Mouse (Mus musculus): ENCODE measurements at regions not wholly inside any gene's neighbourhood (a gene's known extent, or its start where the extent isn't known, plus 50 kb on each side); places are given as distances from the start of the nearest gene placed in this dataset.

GRCm38 (mm10) chr14:54113216-54113615, 140.7 kb downstream of the Dad1 start:
- H3K9me3 ChIP-seq (replicated peaks), result no peaks in the 10 kb centered on the region
- H3K9ac ChIP-seq, result no peak overlapping the region
- no peak for ATAC-seq (ENCODE audit: insufficient number of reproducible peaks, low FRiP score, low TSS enrichment, low read depth)
- H3K36me3 ChIP-seq, result no peaks in the 10 kb centered on the region
- H3K27me3 ChIP-seq, result no peaks in the 10 kb centered on the region
- H3K4me2 ChIP-seq (replicated peaks), result no peak overlapping the region
- no peak overlapping the region for H3K4me3 ChIP-seq (replicated peaks)
- 72% methylated on average over 2 of the region's 2 CpGs for WGBS
- peaks cover 13% of the 10 kb centered on the region for H3K4me1 ChIP-seq
- no peak overlapping the region for H3K27ac ChIP-seq (replicated peaks)

DNA sequence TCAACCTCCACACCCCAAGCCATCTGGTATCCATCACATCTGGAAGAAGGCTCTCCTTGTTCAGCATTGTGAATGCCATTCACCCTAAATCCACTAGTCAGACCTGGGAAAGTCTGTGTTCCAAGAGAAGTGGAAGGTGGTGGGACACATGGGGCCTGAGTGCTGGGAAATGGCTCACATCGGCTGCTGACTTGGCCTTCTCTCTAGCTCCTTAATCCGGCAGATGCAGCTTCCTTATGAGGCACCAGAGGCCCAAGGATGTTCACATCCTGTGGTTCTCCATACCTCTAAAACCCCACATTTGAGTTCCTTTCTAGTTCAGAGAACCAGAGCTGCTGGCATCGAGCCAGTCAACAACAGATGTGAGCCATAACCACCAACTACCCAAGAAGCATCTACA, 142.9 kb downstream of the Dad1 start:
- ATAC-seq (ENCODE audit: insufficient number of reproducible peaks, low FRiP score, low TSS enrichment, low read depth), result no peak; the same call in 1 of the 2 replicates
- no peaks in the 10 kb centered on the region for H3K36me3 ChIP-seq
- no peaks in the 10 kb centered on the region for H3K27me3 ChIP-seq
- H3K4me1 ChIP-seq, result peaks cover 15% of the 10 kb centered on the region
- no peak overlapping the region for H3K4me3 ChIP-seq (replicated peaks)
- H3K9ac ChIP-seq, result no peak overlapping the region
- no peaks in the 10 kb centered on the region for H3K9me3 ChIP-seq (replicated peaks)
- WGBS, result 27% methylated on average over 3 of the region's 3 CpGs
- no peak overlapping the region for H3K27ac ChIP-seq (replicated peaks)
- no peak overlapping the region for H3K4me2 ChIP-seq (replicated peaks)

- no peaks in the 10 kb centered on the region for H3K9me3 ChIP-seq (replicated peaks)
- no peak overlapping the region for H3K27ac ChIP-seq (replicated peaks)
- H3K4me1 ChIP-seq, result peaks cover 15% of the 10 kb centered on the region
- 89% methylated on average over 1 of the region's 1 CpGs for WGBS
- no peak for ATAC-seq (ENCODE audit: insufficient number of reproducible peaks, low FRiP score, low TSS enrichment, low read depth)
- H3K9ac ChIP-seq, result no peak overlapping the region
- H3K4me2 ChIP-seq (replicated peaks), result no peak overlapping the region
- H3K36me3 ChIP-seq, result no peaks in the 10 kb centered on the region
- H3K4me3 ChIP-seq (replicated peaks), result no peak overlapping the region
- no peaks in the 10 kb centered on the region for H3K27me3 ChIP-seq
Measured at GRCm38 (mm10) chr14:54109129-54109528, 144.8 kb downstream of the Dad1 start.

GRCm38 (mm10) chr14:54108311-54109074, 145.4 kb downstream of the Dad1 start:
- no peak overlapping the region for H3K4me2 ChIP-seq (replicated peaks)
- H3K27ac ChIP-seq (replicated peaks), result no peak overlapping the region
- 0 out of 2 replicates have a peak, but pooled peaks have one; percentile 65 for ATAC-seq (ENCODE audit: insufficient number of reproducible peaks, low FRiP score, low TSS enrichment, low read depth)
- peaks cover 15% of the 10 kb centered on the region for H3K4me1 ChIP-seq
- 33% methylated on average over 9 of the region's 9 CpGs for WGBS
- no peaks in the 10 kb centered on the region for H3K27me3 ChIP-seq
- H3K4me3 ChIP-seq (replicated peaks), result no peak overlapping the region
- no peak overlapping the region for H3K9ac ChIP-seq
- no peaks in the 10 kb centered on the region for H3K9me3 ChIP-seq (replicated peaks)
- no peaks in the 10 kb centered on the region for H3K36me3 ChIP-seq

DNA sequence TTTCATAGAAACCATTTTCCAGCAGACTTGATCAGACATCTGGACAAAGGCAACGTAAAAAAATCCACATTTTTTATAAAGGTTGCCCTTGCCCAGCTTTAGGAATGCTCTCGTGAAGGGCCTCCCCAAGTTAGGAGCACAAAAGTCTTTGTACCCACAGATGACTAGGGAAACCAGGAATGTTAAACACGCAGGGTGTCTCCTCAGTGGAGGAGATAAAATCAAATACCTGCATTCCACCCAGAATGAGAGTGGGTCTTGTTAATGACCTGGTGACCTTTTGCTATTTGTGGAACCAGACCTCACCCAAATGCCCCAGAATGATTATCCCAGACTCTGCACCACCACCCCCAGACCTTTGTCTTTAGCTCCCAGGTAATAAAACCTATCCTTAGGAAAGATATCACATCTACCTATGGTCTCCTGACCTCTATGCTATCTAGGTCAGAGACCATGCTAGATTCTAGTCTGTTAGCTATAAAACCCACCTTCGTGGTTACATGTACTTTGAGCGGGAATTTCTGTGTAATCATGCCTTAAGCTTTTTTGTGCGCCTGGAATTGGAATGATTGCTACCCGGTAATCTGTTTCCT, 146.6 kb downstream of the Dad1 start:
- no peaks in the 10 kb centered on the region for H3K27me3 ChIP-seq
- 62% methylated on average over 7 of the region's 7 CpGs for WGBS
- no peak overlapping the region for H3K27ac ChIP-seq (replicated peaks)
- no peak for ATAC-seq (ENCODE audit: insufficient number of reproducible peaks, low FRiP score, low TSS enrichment, low read depth)
- no peak overlapping the region for H3K4me2 ChIP-seq (replicated peaks)
- H3K4me3 ChIP-seq (replicated peaks), result no peak overlapping the region
- H3K9me3 ChIP-seq (replicated peaks), result no peaks in the 10 kb centered on the region
- peaks cover 15% of the 10 kb centered on the region for H3K4me1 ChIP-seq
- no peak overlapping the region for H3K9ac ChIP-seq
- no peaks in the 10 kb centered on the region for H3K36me3 ChIP-seq

DNA sequence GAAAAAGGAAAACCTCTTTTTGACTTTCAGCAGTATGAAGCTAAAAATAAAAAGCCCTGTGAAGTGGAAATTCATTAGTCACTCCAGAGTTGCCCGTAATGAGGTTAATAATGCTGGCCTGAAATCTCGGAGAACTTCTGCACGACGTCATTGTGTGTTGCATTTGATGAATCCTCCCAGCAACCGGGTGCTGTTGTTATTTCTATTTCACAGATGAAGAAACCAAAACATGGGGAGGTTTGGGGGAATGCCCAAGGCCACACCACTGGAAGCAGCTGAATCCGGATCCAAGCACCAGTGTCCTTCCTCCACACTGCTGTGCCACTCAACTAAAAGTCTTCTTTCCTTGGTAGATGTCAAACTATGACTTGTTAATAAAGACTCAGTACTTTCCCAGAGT, 149.7 kb downstream of the Dad1 start:
- Histone ChIP-seq H3K9ac (no peak overlapping the region), H3K27me3 (no peaks in the 10 kb centered on the region), H3K36me3 (no peaks in the 10 kb centered on the region), H3K4me3 (replicated peaks) (no peak overlapping the region), H3K4me2 (replicated peaks) (no peak overlapping the region), H3K4me1 (peaks cover 13% of the 10 kb centered on the region), H3K9me3 (replicated peaks) (no peaks in the 10 kb centered on the region), H3K27ac (replicated peaks) (no peak overlapping the region)
- ATAC-seq (ENCODE audit: insufficient number of reproducible peaks, low FRiP score, low TSS enrichment, low read depth), result no peak
- 73% methylated on average over 6 of the region's 6 CpGs for WGBS

DNA sequence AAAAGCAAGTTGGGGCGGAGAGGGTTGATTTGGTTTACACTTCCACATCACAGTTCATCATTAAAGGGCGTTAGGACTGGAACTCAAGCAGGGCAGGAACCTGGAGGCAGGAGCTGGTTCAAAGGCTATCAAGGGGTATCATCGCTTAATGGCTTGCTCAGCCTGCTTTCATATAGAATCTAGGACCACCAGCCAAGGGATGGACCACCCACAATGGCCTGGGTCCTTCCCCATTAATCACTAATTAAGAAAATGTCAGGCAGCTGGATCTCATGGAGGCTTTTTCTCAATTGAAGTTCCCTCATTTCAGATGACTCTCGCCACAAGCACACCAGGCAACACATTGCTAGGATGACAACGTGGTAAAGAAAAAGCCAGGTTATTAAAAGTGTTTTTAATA, 150.4 kb downstream of the Dad1 start:
- ATAC-seq (ENCODE audit: insufficient number of reproducible peaks, low FRiP score, low TSS enrichment, low read depth), result no peak
- Histone ChIP-seq H3K36me3 (no peaks in the 10 kb centered on the region), H3K4me2 (replicated peaks) (no peak overlapping the region), H3K27ac (replicated peaks) (no peak overlapping the region), H3K27me3 (no peaks in the 10 kb centered on the region), H3K9ac (no peak overlapping the region), H3K4me1 (peaks cover 9% of the 10 kb centered on the region), H3K9me3 (replicated peaks) (no peaks in the 10 kb centered on the region), H3K4me3 (replicated peaks) (no peak overlapping the region)
- 77% methylated on average over 5 of the region's 5 CpGs for WGBS

- H3K27me3 ChIP-seq, result no peaks in the 10 kb centered on the region
- no peaks in the 10 kb centered on the region for H3K36me3 ChIP-seq
- peaks cover 6% of the 10 kb centered on the region for H3K4me1 ChIP-seq
- no peak overlapping the region for H3K9ac ChIP-seq
- ATAC-seq (ENCODE audit: insufficient number of reproducible peaks, low FRiP score, low TSS enrichment, low read depth), result no peak
- H3K4me3 ChIP-seq (replicated peaks), result no peak overlapping the region
- no peak overlapping the region for H3K4me2 ChIP-seq (replicated peaks)
- no peak overlapping the region for H3K27ac ChIP-seq (replicated peaks)
- 70% methylated on average over 3 of the region's 3 CpGs for WGBS
- H3K9me3 ChIP-seq (replicated peaks), result no peaks in the 10 kb centered on the region
Measured at GRCm38 (mm10) chr14:54103115-54103514, 150.8 kb downstream of the Dad1 start.

GRCm38 (mm10) chr14:54101775-54102174, 152.1 kb downstream of the Dad1 start:
- Histone ChIP-seq H3K27ac (replicated peaks) (no peak overlapping the region), H3K4me2 (replicated peaks) (no peak overlapping the region), H3K9ac (no peak overlapping the region), H3K9me3 (replicated peaks) (no peaks in the 10 kb centered on the region), H3K4me1 (peaks cover 18% of the 10 kb centered on the region), H3K36me3 (no peaks in the 10 kb centered on the region), H3K4me3 (replicated peaks) (no peak overlapping the region), H3K27me3 (no peaks in the 10 kb centered on the region)
- ATAC-seq (ENCODE audit: insufficient number of reproducible peaks, low FRiP score, low TSS enrichment, low read depth), result peak; percentile 51; the same call in 1 of the 2 replicates
- 61% methylated on average over 3 of the region's 3 CpGs for WGBS

GRCm38 (mm10) chr14:54099360-54099759, 154.5 kb downstream of the Dad1 start:
- no peak overlapping the region for H3K27ac ChIP-seq (replicated peaks)
- no peak overlapping the region for H3K9ac ChIP-seq
- H3K27me3 ChIP-seq, result no peaks in the 10 kb centered on the region
- 91% methylated on average over 6 of the region's 6 CpGs for WGBS
- H3K4me1 ChIP-seq, result peaks cover 18% of the 10 kb centered on the region
- no peak overlapping the region for H3K4me3 ChIP-seq (replicated peaks)
- no peaks in the 10 kb centered on the region for H3K9me3 ChIP-seq (replicated peaks)
- no peak overlapping the region for H3K4me2 ChIP-seq (replicated peaks)
- ATAC-seq (ENCODE audit: insufficient number of reproducible peaks, low FRiP score, low TSS enrichment, low read depth), result no peak
- H3K36me3 ChIP-seq, result no peaks in the 10 kb centered on the region

GRCm38 (mm10) chr14:54098122-54098775, 155.7 kb downstream of the Dad1 start:
- peaks cover 18% of the 10 kb centered on the region for H3K4me1 ChIP-seq
- H3K27me3 ChIP-seq, result no peaks in the 10 kb centered on the region
- no peak overlapping the region for H3K4me3 ChIP-seq (replicated peaks)
- H3K9me3 ChIP-seq (replicated peaks), result no peaks in the 10 kb centered on the region
- no peaks in the 10 kb centered on the region for H3K36me3 ChIP-seq
- 53% methylated on average over 10 of the region's 10 CpGs for WGBS
- no peak overlapping the region for H3K4me2 ChIP-seq (replicated peaks)
- 0 out of 2 replicates have a peak, but pooled peaks have one; percentile 45 for ATAC-seq (ENCODE audit: insufficient number of reproducible peaks, low FRiP score, low TSS enrichment, low read depth)
- H3K27ac ChIP-seq (replicated peaks), result no peak overlapping the region
- H3K9ac ChIP-seq, result no peak overlapping the region

Measured in embryonic facial prominence, embryonic 15.5 days (tissue).